Mouse (Mus musculus): Measurements from ENCODE around the gene Ccnyl1. TPM values are rescaled to one million over a fixed set of nuclear protein-coding genes. Genes with fewer than 3 reads are reported as not detected.

Gene Ccnyl1
- polyA plus RNA-seq, 1 experiment from 2014 or later, result 0.61 TPM

DNA sequence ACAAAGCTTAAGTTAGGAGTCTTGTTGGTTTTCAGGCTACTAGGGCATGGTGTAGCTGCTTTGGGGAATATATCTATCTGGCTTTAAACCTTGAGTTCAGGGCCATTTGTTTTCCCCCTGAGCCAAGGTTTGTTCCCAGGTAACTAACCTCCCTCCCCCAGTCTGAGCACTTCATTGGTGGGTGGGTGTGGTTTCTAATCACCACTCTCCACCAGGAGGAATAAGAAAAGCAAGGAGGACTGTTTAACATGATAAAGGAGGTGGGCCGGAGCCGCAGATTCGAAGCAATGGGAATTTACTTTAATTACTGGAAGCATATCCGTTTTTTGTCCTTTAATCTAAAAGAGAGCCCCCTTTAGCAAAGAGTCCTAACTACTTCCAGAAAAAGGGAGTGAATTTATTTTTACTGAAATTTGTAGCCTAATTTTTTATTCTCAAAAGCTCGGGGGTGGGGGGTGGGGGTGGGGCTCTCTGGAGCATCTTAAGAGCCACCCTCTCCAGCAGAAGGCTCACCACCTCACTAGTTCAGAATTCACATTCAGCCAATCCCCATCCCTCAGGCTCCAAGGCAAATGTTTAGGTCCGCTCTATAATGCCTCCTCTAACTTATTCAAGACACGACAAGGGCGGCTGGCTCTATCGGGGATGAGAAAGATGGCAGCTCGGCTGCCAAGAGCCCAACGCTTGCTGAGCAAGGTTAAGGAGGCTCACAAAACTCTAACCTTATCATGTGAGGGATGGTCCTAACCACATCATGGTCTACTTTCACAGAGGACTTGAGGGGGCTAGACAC is 43.4 kb downstream of the Ccnyl1 start:
- peak overlapping the region; percentile 71 for H3K4me3 ChIP-seq (ENCODE audit: low read depth, low read length)

DNA sequence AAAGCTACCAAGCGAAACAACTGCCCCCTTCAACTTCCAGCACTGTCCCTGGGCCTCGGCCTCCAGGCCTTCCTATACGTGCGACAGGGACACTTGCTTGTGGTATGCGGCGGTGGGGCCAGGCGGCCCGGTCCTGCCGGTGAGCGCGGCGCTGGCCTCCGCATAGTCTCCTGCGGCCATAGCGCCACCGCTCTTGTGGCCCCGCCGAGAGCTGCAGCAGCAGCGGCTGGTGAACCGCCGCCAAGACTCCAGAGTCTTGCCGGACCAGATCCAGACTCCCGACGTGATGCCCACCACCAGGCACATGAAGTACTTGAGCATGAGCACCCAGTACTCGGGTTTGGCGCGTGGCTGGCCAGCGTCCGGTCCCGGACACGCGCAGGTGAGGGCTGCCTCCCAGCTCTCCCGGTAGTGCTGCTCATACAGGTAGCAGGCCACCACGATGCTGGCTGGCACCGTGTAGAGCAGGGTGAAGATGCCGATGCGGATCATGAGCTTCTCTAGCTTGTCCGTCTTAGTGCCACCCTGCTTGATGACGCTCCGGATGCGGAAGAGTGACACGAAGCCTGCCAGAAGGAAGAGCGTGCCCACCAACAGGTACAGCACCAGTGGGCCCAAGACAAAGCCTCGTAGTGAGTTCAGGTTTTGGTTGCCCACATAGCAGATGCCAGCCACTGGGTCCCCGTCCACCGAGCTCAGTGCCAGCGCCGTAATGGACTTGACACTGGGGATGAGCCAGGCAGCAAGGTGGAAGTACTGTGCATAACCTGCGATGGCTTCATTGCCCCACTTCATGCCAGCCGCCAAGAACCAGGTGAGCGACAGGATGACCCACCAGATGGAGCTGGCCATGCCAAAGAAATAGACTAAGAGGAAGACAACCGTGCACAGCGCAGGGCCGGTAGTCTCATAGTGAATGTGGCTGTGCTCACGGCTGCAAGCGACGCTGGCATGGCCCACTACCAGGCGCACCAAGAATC is 44.8 kb downstream of the Ccnyl1 start:
- Histone ChIP-seq H3K9ac (ENCODE audit: low read depth, low read length) (peak overlapping the region; percentile 66), H3K36me3 (ENCODE audit: control insufficient read depth, insufficient read depth) (peaks cover 21% of the 10 kb centered on the region), H3K4me3 (ENCODE audit: low read depth, low read length) (peak overlapping the region; percentile 71), H3K27me3 (ENCODE audit: control insufficient read depth, insufficient read depth, low read depth, low read length) (peaks cover 12% of the 10 kb centered on the region), H3K9me3 (replicated peaks; ENCODE audit: control insufficient read depth, low read length) (no peaks in the 10 kb centered on the region), H3K4me2 (ENCODE audit: low read depth, low read length) (peak overlapping the region; percentile 90), H3K4me1 (ENCODE audit: control insufficient read depth, low read depth, low read length) (peaks cover 64% of the 10 kb centered on the region), H3K27ac (ENCODE audit: low read length) (no peak overlapping the region; the same call in 1 of the 2 replicates)
- ATAC-seq (ENCODE audit: low read depth), result no peak
- WGBS (ENCODE audit: insufficient replicate concordance), result 43% methylated on average over 58 of the region's 58 CpGs

More for the DNA sequence above, 43.4 kb downstream of the Ccnyl1 start:
- H3K9me3 ChIP-seq (replicated peaks; ENCODE audit: control insufficient read depth, low read length), result no peaks in the 10 kb centered on the region
- 40% methylated on average over 11 of the region's 11 CpGs for WGBS (ENCODE audit: insufficient replicate concordance)
- H3K4me2 ChIP-seq (ENCODE audit: low read depth, low read length), result peak overlapping the region; percentile 90
- H3K9ac ChIP-seq (ENCODE audit: low read depth, low read length), result peak overlapping the region; percentile 66
- peaks cover 55% of the 10 kb centered on the region for H3K4me1 ChIP-seq (ENCODE audit: control insufficient read depth, low read depth, low read length)
- peaks cover 12% of the 10 kb centered on the region for H3K27me3 ChIP-seq (ENCODE audit: control insufficient read depth, insufficient read depth, low read depth, low read length)
- H3K36me3 ChIP-seq (ENCODE audit: control insufficient read depth, insufficient read depth), result peaks cover 23% of the 10 kb centered on the region
- ATAC-seq (ENCODE audit: low read depth), result peak; percentile 25
- H3K27ac ChIP-seq (ENCODE audit: low read length), result peak overlapping the region; percentile 86

DNA sequence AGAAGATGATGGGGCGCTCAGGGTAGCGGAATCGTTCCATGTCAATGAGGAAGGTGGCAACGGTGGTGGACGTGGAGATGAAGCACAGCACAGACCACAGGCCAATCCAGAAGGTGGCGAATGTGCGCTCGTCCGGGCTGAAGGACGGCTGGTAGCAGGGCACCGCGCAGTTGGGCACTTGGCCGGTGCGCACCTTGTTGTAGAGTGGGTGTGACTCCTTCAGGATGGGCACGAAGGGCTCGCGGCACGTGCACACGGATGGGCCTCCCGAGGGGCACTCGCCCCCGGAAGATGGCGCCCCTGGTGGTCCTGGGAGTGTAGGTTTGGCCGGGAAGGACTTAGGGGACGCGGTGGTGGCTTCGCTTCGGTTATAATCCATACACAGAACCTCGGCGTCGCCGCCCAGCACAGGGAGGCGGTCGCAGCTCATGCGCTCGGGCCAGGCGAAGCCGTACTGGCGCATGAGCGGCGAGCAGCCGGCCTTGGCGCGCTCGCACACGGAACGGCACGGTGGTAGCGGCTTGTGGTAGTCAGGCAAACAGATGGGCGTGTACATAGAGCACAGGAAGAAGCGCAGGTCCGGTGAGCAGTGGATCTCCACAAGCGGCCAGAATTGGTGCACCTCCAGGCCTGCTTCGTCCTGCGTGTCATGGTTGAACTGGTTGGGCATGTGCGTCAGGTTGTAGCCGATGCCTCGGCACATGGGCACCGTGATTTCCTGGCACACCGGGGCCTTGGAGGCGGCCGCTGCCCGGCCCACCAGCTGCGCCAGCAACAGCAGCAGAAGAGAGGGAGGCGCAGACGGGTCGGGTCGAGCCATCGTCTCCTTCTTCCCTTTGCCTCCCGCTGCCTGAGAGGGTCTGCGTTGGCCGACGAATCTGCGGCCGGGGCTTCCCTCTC is 45.8 kb downstream of the Ccnyl1 start:
- 9% methylated on average over 70 of the region's 75 CpGs for WGBS (ENCODE audit: insufficient replicate concordance)
- Histone ChIP-seq H3K4me3 (ENCODE audit: low read depth, low read length) (peak overlapping the region; percentile 71), H3K36me3 (ENCODE audit: control insufficient read depth, insufficient read depth) (peaks cover 18% of the 10 kb centered on the region), H3K9ac (ENCODE audit: low read depth, low read length) (peak overlapping the region; percentile 72), H3K27me3 (ENCODE audit: control insufficient read depth, insufficient read depth, low read depth, low read length) (peaks cover 12% of the 10 kb centered on the region), H3K27ac (ENCODE audit: low read length) (peak overlapping the region; percentile 66), H3K4me1 (ENCODE audit: control insufficient read depth, low read depth, low read length) (peaks cover 64% of the 10 kb centered on the region), H3K9me3 (replicated peaks; ENCODE audit: control insufficient read depth, low read length) (no peaks in the 10 kb centered on the region), H3K4me2 (ENCODE audit: low read depth, low read length) (peak overlapping the region; percentile 90)
- no peak for ATAC-seq (ENCODE audit: low read depth)

DNA sequence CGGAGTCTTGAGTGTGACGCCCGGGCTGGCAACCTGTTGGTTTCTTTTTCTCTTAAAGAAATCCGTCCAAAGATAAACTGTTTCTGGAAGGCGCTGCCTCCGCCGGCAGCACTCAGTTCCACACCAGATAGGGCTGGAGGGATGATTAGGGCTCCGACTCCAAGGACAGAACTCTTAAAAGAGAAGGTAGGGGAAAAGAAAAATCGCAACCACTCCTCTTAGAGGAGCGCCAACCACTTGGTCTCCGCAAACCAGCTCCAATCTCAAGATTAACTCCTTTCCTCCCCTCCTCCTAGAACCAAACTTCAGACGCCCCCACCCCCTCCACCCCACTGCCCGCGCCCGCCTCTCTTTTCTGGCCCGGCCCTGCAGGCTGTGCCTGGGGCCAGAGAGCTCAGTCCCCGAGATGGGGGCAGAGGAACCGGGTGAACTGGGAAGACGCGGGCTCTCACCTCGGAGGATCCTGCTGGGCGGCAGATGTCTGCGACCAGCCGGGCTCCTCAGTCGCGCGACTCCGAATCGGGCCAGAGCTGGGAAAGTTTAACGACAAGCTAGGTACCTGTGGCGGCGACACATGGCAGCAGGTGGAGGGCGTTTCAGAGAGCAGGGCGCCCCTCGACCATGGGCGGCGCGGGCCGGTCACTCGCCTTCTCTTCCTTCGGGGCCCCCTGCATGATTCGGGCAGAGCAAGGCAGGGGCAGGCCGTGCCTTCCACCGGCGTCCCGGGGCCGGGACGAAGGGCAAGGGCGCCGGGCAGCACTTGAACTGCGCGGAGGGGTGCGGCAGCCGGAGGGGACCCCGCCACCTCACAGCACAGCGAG is 46.6 kb downstream of the Ccnyl1 start:
- H3K4me3 ChIP-seq (ENCODE audit: low read depth, low read length), result peak overlapping the region; percentile 71
- peaks cover 56% of the 10 kb centered on the region for H3K4me1 ChIP-seq (ENCODE audit: control insufficient read depth, low read depth, low read length)
- H3K27me3 ChIP-seq (ENCODE audit: control insufficient read depth, insufficient read depth, low read depth, low read length), result peaks cover 12% of the 10 kb centered on the region
- peak overlapping the region; percentile 90 for H3K4me2 ChIP-seq (ENCODE audit: low read depth, low read length)
- peak overlapping the region; percentile 72 for H3K9ac ChIP-seq (ENCODE audit: low read depth, low read length)
- H3K36me3 ChIP-seq (ENCODE audit: control insufficient read depth, insufficient read depth), result peaks cover 12% of the 10 kb centered on the region
- ATAC-seq (ENCODE audit: low read depth), result no peak
- H3K9me3 ChIP-seq (replicated peaks; ENCODE audit: control insufficient read depth, low read length), result no peaks in the 10 kb centered on the region
- WGBS (ENCODE audit: insufficient replicate concordance), result under 1% methylated on average over 56 of the region's 56 CpGs
- peak overlapping the region; percentile 66 for H3K27ac ChIP-seq (ENCODE audit: low read length)

DNA sequence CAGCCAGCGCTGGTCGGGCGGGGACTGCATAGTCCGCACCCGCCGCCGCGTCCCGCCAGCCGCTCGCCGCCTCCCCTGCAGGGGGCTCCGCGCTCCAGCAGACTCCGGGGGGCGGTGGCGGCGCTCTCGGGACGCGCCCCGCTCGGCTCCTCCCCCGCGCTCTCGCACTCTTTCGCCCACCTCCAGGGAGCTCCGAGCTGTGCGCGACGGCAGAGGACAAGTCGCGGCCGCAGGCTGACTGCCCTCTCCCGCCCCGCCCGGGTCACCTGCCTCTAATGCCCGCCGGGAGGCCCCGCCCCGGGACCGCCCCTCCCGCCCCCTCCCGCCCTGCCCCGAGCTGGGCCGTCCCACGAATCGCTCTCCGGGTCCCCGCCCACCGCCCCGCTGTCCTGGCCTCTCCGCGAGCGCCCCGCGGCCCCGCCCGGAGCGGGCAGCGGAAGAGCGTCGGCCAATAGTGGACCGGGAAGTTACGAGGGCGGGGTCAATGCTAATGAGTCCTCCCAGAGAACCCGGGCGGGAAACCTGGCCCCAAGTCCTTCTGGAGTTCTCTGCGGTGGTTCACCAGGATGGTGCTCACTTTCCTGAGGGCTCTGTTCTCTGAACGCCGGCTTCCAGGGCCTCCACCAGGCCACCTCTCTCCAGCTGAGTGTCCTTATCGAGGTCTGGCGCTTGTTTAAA is 47.4 kb downstream of the Ccnyl1 start, which contains the start of gene Fzd5:
Gene Fzd5 (minus strand): TSS at position 250 of the 678 bp plus-strand sequence.
- peak within 1 kb of the TSS; percentile 72 for H3K9ac ChIP-seq (ENCODE audit: low read depth, low read length)
- H3K4me3 ChIP-seq (ENCODE audit: low read depth, low read length), result peak within 1 kb of the TSS; percentile 71
- H3K27ac ChIP-seq (ENCODE audit: low read length), result peak within 1 kb of the TSS; percentile 91
- peaks cover 12% of the 10 kb centered on the region for H3K27me3 ChIP-seq (ENCODE audit: control insufficient read depth, insufficient read depth, low read depth, low read length)
- peaks cover 12% of the 10 kb centered on the region for H3K36me3 ChIP-seq (ENCODE audit: control insufficient read depth, insufficient read depth)
- H3K4me2 ChIP-seq (ENCODE audit: low read depth, low read length), result peak within 1 kb of the TSS; percentile 90
- under 1% methylated on average over 56 of the region's 73 CpGs for WGBS (ENCODE audit: insufficient replicate concordance)
- ATAC-seq (ENCODE audit: low read depth), result peak; percentile 90
- no peaks in the 10 kb centered on the region for H3K9me3 ChIP-seq (replicated peaks; ENCODE audit: control insufficient read depth, low read length)
- peaks cover 49% of the 10 kb centered on the region for H3K4me1 ChIP-seq (ENCODE audit: control insufficient read depth, low read depth, low read length)

DNA sequence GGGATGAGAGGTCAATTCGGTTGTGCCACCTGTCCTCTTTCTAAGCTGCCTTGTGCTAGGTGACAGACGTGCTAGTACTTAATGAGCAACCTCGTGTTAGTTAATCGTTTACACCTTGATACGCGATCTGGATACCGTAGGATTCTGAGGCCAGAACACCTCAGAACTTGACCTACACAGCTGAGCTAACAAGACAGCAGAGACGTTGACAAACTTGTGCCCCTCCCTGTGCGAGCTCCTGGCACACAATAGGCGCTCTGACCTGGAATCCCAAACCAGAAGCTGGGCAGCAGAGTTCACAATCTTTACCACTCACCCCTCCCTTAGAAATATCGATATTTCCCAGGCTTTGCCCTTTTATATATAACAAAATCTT is 47.9 kb downstream of the Ccnyl1 start:
- peak overlapping the region; percentile 71 for H3K4me3 ChIP-seq (ENCODE audit: low read depth, low read length)
- H3K27ac ChIP-seq (ENCODE audit: low read length), result peak overlapping the region; percentile 91
- H3K9ac ChIP-seq (ENCODE audit: low read depth, low read length), result peak overlapping the region; percentile 67
- H3K27me3 ChIP-seq (ENCODE audit: control insufficient read depth, insufficient read depth, low read depth, low read length), result peaks cover 12% of the 10 kb centered on the region
- ATAC-seq (ENCODE audit: low read depth), result peak; percentile 28
- H3K4me1 ChIP-seq (ENCODE audit: control insufficient read depth, low read depth, low read length), result peaks cover 43% of the 10 kb centered on the region
- no peaks in the 10 kb centered on the region for H3K9me3 ChIP-seq (replicated peaks; ENCODE audit: control insufficient read depth, low read length)
- peaks cover 12% of the 10 kb centered on the region for H3K36me3 ChIP-seq (ENCODE audit: control insufficient read depth, insufficient read depth)
- peak overlapping the region; percentile 90 for H3K4me2 ChIP-seq (ENCODE audit: low read depth, low read length)
- 0% methylated on average over 11 of the region's 11 CpGs for WGBS (ENCODE audit: insufficient replicate concordance)

DNA sequence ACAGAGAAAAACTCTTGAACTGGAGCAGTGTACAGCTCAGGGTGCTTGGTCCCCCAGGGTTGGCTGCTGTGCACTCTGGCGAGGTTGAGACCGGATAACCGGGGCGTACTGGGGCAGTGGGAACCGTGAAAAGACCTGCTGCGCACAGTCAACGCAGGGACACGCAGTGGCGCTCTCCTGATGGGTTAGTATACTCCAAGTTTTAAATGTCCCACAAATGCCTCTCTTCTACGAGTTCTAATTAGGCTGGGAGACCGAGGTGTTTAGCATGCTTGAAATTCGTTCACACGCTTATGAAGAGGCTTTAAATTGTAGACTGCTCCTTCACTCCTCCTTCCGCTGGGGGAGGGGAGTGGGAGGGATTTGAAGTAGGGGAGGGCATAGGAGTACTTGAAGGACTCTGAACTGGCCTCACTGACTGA is 48.4 kb downstream of the Ccnyl1 start:
- peak overlapping the region; percentile 71 for H3K4me3 ChIP-seq (ENCODE audit: low read depth, low read length)
- under 1% methylated on average over 14 of the region's 14 CpGs for WGBS (ENCODE audit: insufficient replicate concordance)
- H3K9me3 ChIP-seq (replicated peaks; ENCODE audit: control insufficient read depth, low read length), result no peaks in the 10 kb centered on the region
- peak overlapping the region; percentile 90 for H3K4me2 ChIP-seq (ENCODE audit: low read depth, low read length)
- no peak for ATAC-seq (ENCODE audit: low read depth)
- H3K36me3 ChIP-seq (ENCODE audit: control insufficient read depth, insufficient read depth), result peaks cover 12% of the 10 kb centered on the region
- H3K27ac ChIP-seq (ENCODE audit: low read length), result peak overlapping the region; percentile 91
- peak overlapping the region; percentile 67 for H3K9ac ChIP-seq (ENCODE audit: low read depth, low read length)
- peaks cover 12% of the 10 kb centered on the region for H3K27me3 ChIP-seq (ENCODE audit: control insufficient read depth, insufficient read depth, low read depth, low read length)
- peaks cover 39% of the 10 kb centered on the region for H3K4me1 ChIP-seq (ENCODE audit: control insufficient read depth, low read depth, low read length)
